Mouse (Mus musculus) adrenal gland, postnatal 36 days (tissue): ENCODE data around the gene Lrwd1. TPM values are rescaled to one million over a fixed set of nuclear protein-coding genes. Genes with fewer than 3 reads are reported as not detected.
"Not testable (repeated sequence)": the region's sequence is repeated elsewhere in the genome, so short reads cannot be mapped to it uniquely, and the experiment has no call there.

Experiments used
- DNase-seq, 2 experiments: peaks; one replicate each; pipeline ENCODE4 v3.0.0; 2021; ENCODE audit warnings: mixed read lengths in 1 of 2
- total RNA-seq, 2 experiments: library from RNA; stranded (reverse); gene quantifications; 2 replicates each; pipeline ENCODE4 v1.2.3; 2021

Lrwd1 gene
- total RNA-seq, 2 experiments from 2014 or later: 9.6 to 11.5 TPM

DNA sequence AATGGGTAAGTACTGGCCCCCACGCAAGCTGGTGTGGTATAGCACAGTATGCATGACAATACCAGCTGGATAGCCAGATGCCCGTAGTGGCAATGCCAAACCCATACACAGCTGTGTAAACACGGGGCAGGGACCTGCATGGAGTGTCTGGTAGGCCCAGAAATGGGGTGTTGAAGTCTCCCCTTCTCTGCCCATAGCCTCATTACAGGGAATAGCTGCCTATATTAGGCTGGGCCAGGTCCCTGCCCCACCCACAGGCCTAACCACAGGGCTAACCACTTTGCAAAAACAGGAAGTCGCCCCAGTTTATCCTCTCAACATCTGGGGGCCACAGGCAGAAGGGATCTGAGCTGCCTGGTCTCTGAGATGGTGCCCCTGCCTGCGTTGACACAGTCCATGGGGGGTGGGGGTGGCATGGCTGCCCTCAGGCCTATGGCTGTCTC lies 13.3 kb upstream of the Lrwd1 start:
- not testable (repeated sequence) for DNase-seq

GRCm38 (mm10) chr5:136147704-136148103 lies 11.8 kb upstream of the Lrwd1 start:
- no peak for DNase-seq

DNA sequence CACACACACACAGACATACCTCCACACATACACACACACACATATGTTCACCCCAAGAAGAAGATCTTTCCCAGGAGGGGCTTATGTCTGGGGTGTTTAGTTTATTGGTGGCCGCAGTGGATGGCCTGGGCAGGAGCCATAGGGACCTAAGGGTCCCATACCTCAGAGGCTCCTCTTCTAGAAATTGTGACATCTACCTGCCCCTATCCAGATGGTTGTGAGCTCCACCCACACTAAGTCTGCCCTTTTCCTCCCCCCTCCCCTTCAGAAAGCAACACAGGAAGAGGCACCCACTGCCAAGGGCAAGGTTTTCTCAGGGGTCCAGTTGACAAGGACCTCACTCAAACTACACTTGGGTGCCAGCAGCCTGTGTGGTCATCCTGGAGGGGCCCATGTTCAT lies 11.1 kb upstream of the Lrwd1 start:
- DNase-seq: no peak

GRCm38 (mm10) chr5:136144606-136145430 lies 8.9 kb upstream of the Lrwd1 start:
- no peak for DNase-seq

GRCm38 (mm10) chr5:136143161-136143755 lies 7.4 kb upstream of the Lrwd1 start:
- DNase-seq: no peak

DNA sequence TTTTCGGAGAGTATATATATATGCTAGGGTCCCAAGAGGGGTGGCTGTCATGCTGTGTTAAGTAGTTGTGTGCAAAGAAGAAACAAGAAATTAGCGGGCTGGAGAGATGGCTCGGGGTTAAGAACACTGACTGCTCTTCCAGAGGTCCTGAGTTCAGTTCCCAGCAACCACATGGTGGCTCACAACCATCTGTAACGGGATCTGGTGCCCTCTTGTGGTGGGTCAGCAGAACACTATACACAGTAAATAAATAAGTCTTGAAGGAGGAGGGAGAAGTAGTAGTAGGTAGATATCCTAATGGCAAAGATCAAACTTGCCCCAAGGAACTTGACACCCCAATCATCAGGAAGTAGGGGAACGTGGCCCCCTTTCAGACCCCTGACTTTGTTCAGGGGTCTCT lies 6.9 kb upstream of the Lrwd1 start:
- DNase-seq: no peak

- DNase-seq: no peak
Observed at GRCm38 (mm10) chr5:136140057-136140482, 4.2 kb upstream of the Lrwd1 start.

DNA sequence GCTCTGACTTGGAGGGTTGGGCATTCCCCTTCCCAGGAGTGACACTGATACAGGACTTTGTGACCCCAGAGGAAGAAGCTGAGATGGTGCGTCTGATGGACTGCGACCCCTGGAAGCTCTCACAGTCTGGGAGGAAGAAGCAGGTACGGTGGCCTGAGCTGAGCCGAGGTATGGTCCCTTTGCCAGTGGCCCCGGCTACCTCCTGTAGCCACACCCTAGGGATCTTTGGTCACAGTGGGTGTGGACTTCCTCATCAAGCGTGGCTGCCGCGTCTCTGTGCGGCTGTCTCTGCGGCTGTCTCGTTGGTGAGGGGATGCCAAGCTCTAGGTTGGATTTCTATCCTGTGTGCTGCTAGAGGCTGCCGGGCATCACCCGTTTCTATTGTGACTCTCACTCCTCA lies 3.5 kb upstream of the Lrwd1 start:
- DNase-seq: no peak

- peak; percentile 49 to 68 for DNase-seq
Observed at GRCm38 (mm10) chr5:136137658-136138274, 1.9 kb upstream of the Lrwd1 start.

DNA sequence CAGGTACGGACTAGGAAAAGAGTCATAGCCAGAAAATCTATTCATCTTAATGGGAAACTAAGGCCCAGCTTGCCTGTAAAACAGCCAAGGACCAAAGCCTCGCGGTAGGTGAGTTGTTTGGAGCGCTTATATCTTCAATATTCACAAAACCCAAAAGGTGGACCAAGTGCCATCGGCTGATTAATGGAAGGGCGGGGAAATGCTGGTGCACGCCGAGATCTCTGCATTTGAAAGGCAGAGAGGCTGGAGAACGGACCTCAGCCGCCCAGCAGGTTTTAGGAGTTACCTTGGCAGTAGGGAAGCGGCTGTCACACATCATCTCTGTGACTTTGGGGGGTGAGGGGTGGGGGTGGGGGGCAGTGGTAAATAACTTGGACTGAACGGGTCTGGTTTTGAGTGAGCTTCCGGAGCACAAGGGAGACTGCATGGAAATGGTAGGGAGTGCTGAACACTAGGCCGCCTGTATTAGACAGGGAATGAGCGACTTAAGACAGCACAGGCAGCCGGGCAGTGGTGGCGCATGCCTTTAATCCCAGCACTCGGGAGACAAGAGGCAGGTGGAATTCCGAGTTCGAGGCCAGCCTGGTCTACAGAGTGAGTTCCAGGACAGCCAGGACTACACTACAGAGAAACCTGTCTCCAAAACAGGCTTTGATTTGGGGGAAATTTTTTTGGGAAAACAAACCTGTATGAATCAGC lies 567 bp upstream of the Lrwd1 start:
- DNase-seq: no peak

- no peak for DNase-seq
Observed at GRCm38 (mm10) chr5:136122165-136122564, 13.7 kb downstream of the Lrwd1 start.

- no peak for DNase-seq
Observed at GRCm38 (mm10) chr5:136116784-136117112, 19.1 kb downstream of the Lrwd1 start.

GRCm38 (mm10) chr5:136115891-136116783 lies 19.7 kb downstream of the Lrwd1 start, which contains the start of gene Polr2j:
TSS of gene Polr2j (plus strand) at chr5:136116631.
- peak; percentile 97 to 99 for DNase-seq

DNA sequence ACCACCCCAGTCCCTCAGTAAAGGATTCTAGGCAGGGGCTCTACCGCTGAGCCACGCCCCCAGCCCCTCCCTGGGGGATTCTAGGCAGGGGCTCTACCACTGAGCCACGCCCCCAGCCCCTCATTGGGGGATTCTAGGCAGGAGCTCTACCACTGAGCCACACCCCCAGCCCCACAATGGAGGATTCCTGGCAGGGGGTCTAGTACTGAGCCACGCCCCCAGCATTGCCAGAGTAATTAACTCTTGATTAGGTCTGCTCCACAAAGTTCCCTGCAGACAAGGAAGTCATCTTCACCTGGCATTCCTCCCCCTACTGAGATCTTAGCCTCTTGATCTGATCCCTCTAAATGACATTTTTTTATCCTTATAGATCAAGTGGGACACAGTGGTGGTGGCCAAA lies 22.3 kb downstream of the Lrwd1 start:
- DNase-seq: not testable (repeated sequence)

- DNase-seq: peak in 1 of 2 experiments; percentile 19
Observed at GRCm38 (mm10) chr5:136109042-136109441, 26.8 kb downstream of the Lrwd1 start.

- no peak for DNase-seq
Observed at GRCm38 (mm10) chr5:136108486-136108885, 27.4 kb downstream of the Lrwd1 start.

DNA sequence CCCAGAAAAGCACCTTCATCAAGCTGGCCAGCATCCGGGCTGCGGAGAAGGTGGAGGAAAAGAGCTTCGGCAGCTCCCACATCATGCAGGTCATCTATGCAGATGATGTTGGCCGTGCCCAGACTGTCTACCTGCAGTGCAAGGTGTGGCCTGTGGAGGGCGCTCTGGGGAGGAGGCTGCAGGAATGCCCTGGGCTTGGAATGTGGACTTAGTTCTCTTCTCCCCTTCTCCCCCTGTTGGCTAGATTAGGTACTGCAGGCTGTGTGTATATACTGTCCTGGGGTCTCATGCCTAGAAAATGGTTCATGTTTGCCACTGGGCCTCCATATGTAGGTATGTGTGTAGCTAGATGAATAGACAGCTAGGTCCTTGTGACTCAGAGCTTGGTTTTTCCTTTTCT lies 31.4 kb downstream of the Lrwd1 start:
- no peak for DNase-seq

DNA sequence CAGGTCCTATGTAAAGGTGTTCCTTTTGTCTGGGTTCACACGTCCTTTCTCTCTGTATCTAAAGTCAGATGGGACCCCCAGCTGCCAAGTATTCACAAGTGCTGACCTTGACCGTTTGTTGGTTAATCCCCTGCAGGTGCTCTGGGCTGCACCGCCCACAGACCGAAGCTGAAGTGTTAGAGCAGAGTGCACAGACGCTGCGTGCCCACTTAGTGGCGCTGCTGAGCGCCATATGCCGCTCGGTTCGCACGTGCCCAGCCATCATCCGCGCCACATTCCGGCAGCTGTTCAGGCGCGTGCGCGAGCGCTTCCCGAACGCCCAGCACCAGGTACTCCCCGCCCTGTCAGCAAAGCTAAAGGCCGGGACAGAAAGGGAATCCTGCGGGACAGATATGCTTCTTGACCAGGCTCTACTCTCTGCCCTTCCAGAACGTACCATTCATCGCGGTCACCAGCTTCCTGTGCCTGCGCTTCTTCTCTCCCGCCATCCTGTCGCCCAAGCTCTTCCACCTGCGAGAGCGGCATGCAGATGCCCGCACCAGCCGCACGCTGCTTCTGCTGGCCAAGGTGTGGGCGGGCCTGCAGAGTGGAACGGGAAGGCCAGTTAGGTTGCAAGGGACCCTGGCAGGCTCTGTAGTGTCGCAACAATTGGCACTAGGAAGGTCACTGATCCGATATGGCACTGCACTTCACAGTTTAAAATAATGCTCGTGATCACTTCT lies 33.6 kb downstream of the Lrwd1 start:
- peak; percentile 79 to 82 for DNase-seq

DNA sequence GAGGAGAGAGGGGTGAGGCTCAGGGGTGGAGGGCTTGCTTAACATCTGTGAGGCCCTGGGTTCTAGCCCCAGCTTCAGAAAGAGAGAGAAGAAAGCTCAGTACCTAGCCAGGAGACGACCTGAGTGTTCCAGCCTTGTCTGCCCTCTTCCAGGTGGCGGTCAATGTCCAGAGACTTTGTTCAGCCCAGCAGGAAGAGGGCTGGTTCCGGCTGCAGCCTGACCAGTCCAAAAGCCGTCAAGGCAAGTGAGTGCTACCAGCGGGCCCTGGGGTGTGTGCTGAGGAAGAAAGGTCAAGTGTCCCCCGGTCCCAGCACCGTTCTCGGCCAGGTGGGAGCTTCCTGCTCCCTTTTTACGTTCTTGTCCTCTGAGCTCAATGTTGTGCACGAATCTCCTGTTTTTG lies 37.3 kb downstream of the Lrwd1 start:
- no peak for DNase-seq

- DNase-seq: no peak
Observed at GRCm38 (mm10) chr5:136095089-136095488, 40.8 kb downstream of the Lrwd1 start.
